Mouse (Mus musculus) lung, postnatal 0 days (tissue): ENCODE results near the gene Slc2a2. TPM values are rescaled to one million over a fixed set of nuclear protein-coding genes. Genes with fewer than 3 reads are reported as not detected.
A peak's percentile ranks its signal among the peaks of the same experiment; 100 is the strongest.

Source experiments
- ATAC-seq: fragments of 200-750 bp; cut with Nextera tagmentation; 2 replicates; pipeline ENCODE4 v1.8.0; 2017; ENCODE audit warnings: moderate library complexity
- DNase-seq: peaks from one replicate; pipeline ENCODE4 v3.0.0-alpha.2; 2016; ENCODE audit warnings: low spot score
- H3K27ac ChIP-seq: fragments of 300-500 bp; sonication (generic); 2 replicates; pipeline ENCODE4 v1.5.1; 2014; ENCODE audit warnings: antibody characterized with exemption, mild to moderate bottlenecking, low read length, mixed read lengths
- H3K27me3 ChIP-seq: fragments of 300-500 bp; sonication (generic); replicated peaks from 2 replicates; pipeline ENCODE4 v1.6.1; 2014; ENCODE audit warnings: low read length, mixed read lengths; ENCODE audit not compliant: insufficient read depth
- H3K36me3 ChIP-seq: fragments of 300-500 bp; sonication (generic); 2 replicates; pipeline ENCODE4 v1.6.1; 2014; ENCODE audit warnings: low read length, mixed read lengths; ENCODE audit not compliant: insufficient read depth
- H3K4me1 ChIP-seq: fragments of 300-500 bp; sonication (generic); 2 replicates; pipeline ENCODE4 v1.6.1; 2014; ENCODE audit warnings: antibody characterized with exemption, low read depth, low read length, mixed read lengths; ENCODE audit not compliant: insufficient read depth
- H3K4me2 ChIP-seq: fragments of 300-500 bp; sonication (generic); replicated peaks from 2 replicates; pipeline ENCODE4 v1.6.1; 2014; ENCODE audit warnings: low read depth, mild to moderate bottlenecking, low read length, moderate library complexity, mixed read lengths
- H3K4me3 ChIP-seq: fragments of 300-500 bp; sonication (generic); 2 replicates; pipeline ENCODE4 v1.5.1; 2014; ENCODE audit warnings: low read depth, low read length
- H3K9ac ChIP-seq: fragments of 300-500 bp; sonication (generic); replicated peaks from 2 replicates; pipeline ENCODE4 v1.6.1; 2014; ENCODE audit warnings: low read depth, mild to moderate bottlenecking
- H3K9me3 ChIP-seq: fragments of 300-500 bp; sonication (generic); 2 replicates; pipeline ENCODE4 v1.6.1; 2016; ENCODE audit warnings: low read length, mixed read lengths
- CTCF ChIP-seq: IDR thresholded peaks from 2 replicates; pipeline ENCODE4 v1.5.1; 2016; ENCODE audit warnings: antibody characterized with exemption, mild to moderate bottlenecking
- EP300 ChIP-seq: IDR thresholded peaks from 2 replicates; pipeline ENCODE4 v1.6.1; 2016; ENCODE audit warnings: antibody characterized with exemption, mild to moderate bottlenecking, control low read depth
- WGBS: fragments of 180-500 bp; shearing (Covaris S2); extraction: QIAGEN DNeasy Blood & Tissue Kit; methylation state at CpG from one replicate; pipeline ENCODE4 v1.1.7; 2014; 5-methylcytosine and 5-hydroxymethylcytosine counted together
- polyA plus RNA-seq: library from polyadenylated mRNA; unstranded; fragments of >200 nt; fragmentation: Nextera tagmentation; extraction: Ambion mirVana; gene quantifications from 2 replicates; pipeline ENCODE4 v1.2.1, GENCODE M21; 2015

The Slc2a2 gene
- polyA plus RNA-seq, 1 experiment from 2014 or later = 0.24 TPM

GRCm38 (mm10) chr3:28705522-28706137 lies 7.9 kb downstream of the Slc2a2 start:
- Histone ChIP-seq H3K36me3 (no peaks in the 10 kb centered on the region), H3K9ac (no peak overlapping the region), H3K4me2 (no peak overlapping the region), H3K27ac (no peak overlapping the region), H3K4me3 (no peak overlapping the region), H3K9me3 (no peaks in the 10 kb centered on the region), H3K27me3 (no peaks in the 10 kb centered on the region), H3K4me1 (no peaks in the 10 kb centered on the region)
- no peak for TF ChIP-seq CTCF
- no peak for TF ChIP-seq EP300
- DNase-seq = no peak
- WGBS = 48% methylated on average over 10 of the region's 10 CpGs
- ATAC-seq = no peak

GRCm38 (mm10) chr3:28706736-28707135 lies 9.0 kb downstream of the Slc2a2 start:
- H3K9me3 ChIP-seq = no peaks in the 10 kb centered on the region
- H3K4me2 ChIP-seq = no peak overlapping the region
- H3K27me3 ChIP-seq = no peaks in the 10 kb centered on the region
- H3K36me3 ChIP-seq = no peaks in the 10 kb centered on the region
- 57% methylated on average over 4 of the region's 4 CpGs for WGBS
- H3K27ac ChIP-seq = no peak overlapping the region
- H3K4me1 ChIP-seq = no peaks in the 10 kb centered on the region
- no peak overlapping the region for H3K4me3 ChIP-seq
- no peak overlapping the region for H3K9ac ChIP-seq
- TF ChIP-seq CTCF (no peak), EP300 (no peak)
- no peak for ATAC-seq
- no peak for DNase-seq

- Histone ChIP-seq H3K4me3 (no peak overlapping the region), H3K27me3 (no peaks in the 10 kb centered on the region), H3K4me1 (no peaks in the 10 kb centered on the region), H3K4me2 (no peak overlapping the region), H3K36me3 (no peaks in the 10 kb centered on the region), H3K9ac (no peak overlapping the region), H3K9me3 (no peaks in the 10 kb centered on the region), H3K27ac (no peak overlapping the region)
- DNase-seq = no peak
- 66% methylated on average over 1 of the region's 1 CpGs for WGBS
- no peak for ATAC-seq
- TF ChIP-seq CTCF (peak; percentile 62), EP300 (no peak)
Observed at GRCm38 (mm10) chr3:28709740-28710139, 12.0 kb downstream of the Slc2a2 start.

DNA sequence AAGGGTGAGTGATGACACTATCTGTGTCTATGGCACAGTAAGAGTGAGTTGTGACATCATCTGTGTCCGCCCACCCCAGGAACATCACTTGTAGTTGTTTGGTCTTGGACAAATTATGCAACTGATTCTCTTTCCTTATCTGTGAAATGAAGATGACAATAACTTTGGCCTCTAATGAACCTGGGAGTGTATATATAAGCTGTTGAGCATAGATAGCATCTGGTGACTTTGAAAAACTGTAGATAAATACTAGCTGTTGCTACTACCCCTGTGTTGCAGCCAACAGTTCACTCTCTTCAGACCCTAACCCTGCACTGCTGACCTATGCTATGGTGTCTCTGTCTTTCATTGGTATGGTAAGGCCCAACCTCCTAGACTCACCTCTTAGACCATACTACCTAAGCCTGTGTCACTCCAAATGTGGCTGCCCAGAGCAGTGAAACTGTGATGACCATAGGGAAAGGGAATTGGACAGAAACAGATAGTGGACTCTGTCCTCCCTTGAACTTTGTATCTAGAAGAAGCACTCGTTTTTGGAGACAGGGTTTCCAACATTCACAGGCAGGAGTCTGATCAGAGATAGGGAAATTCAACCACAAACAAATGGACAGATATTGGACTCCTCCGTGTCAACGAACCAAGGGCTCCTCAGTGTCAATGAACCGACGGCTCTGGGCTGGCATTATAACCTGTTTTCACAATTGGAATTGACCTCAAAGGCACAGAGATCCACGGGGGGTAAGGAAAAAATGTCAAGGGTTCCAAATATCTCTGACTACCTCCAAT lies 16.4 kb downstream of the Slc2a2 start:
- ATAC-seq = no peak
- Histone ChIP-seq H3K4me3 (no peak overlapping the region), H3K4me1 (no peaks in the 10 kb centered on the region), H3K27ac (no peak overlapping the region), H3K9ac (no peak overlapping the region), H3K27me3 (no peaks in the 10 kb centered on the region), H3K4me2 (no peak overlapping the region), H3K9me3 (no peaks in the 10 kb centered on the region), H3K36me3 (no peaks in the 10 kb centered on the region)
- DNase-seq = no peak
- no peak for TF ChIP-seq CTCF
- no peak for TF ChIP-seq EP300
- WGBS = 71% methylated on average over 7 of the region's 7 CpGs

GRCm38 (mm10) chr3:28718521-28718920 lies 20.8 kb downstream of the Slc2a2 start:
- WGBS = 93% methylated on average over 2 of the region's 2 CpGs
- ATAC-seq (no peak), DNase-seq (no peak)
- Histone ChIP-seq H3K9me3 (no peaks in the 10 kb centered on the region), H3K36me3 (no peaks in the 10 kb centered on the region), H3K9ac (no peak overlapping the region), H3K4me2 (no peak overlapping the region), H3K27me3 (no peaks in the 10 kb centered on the region), H3K4me1 (peaks cover 5% of the 10 kb centered on the region; the same call in 1 of the 2 replicates), H3K27ac (no peak overlapping the region), H3K4me3 (no peak overlapping the region)
- TF ChIP-seq EP300 (no peak), CTCF (no peak)

GRCm38 (mm10) chr3:28721218-28721617 lies 23.5 kb downstream of the Slc2a2 start:
- ATAC-seq (peak; percentile 46), DNase-seq (peak; percentile 21)
- Histone ChIP-seq H3K4me2 (no peak overlapping the region), H3K4me3 (no peak overlapping the region), H3K9ac (no peak overlapping the region), H3K27me3 (no peaks in the 10 kb centered on the region), H3K27ac (no peak overlapping the region), H3K36me3 (no peaks in the 10 kb centered on the region), H3K4me1 (peaks cover 5% of the 10 kb centered on the region; the same call in 1 of the 2 replicates), H3K9me3 (no peaks in the 10 kb centered on the region)
- no peak for TF ChIP-seq CTCF
- no peak for TF ChIP-seq EP300
- WGBS = 21% methylated on average over 5 of the region's 5 CpGs
